Mouse (Mus musculus) cerebellum, adult 2 months (tissue): ENCODE measurements at regions not wholly inside any gene's neighbourhood (a gene's known extent, or its start where the extent isn't known, plus 50 kb on each side); places are given as distances from the start of the nearest gene placed in this dataset.

ENCODE experiments used
- CTCF ChIP-seq: fragments of 200-500 bp; IDR thresholded peaks from 2 replicates; pipeline ENCODE4 v1.5.1; 2011; ENCODE audit warnings: low read depth, mild to moderate bottlenecking, control low read depth, low read length, moderate library complexity, borderline replicate concordance; ENCODE audit not compliant: insufficient read depth
- POLR2A ChIP-seq: fragments of 200-500 bp; IDR thresholded peaks from 2 replicates; pipeline ENCODE4 v1.6.1; 2011; ENCODE audit warnings: low read length, control low read depth, borderline replicate concordance; ENCODE audit not compliant: insufficient read depth

- no peak for TF ChIP-seq POLR2A
- TF ChIP-seq CTCF: no peak
These were observed 121.6 kb upstream of the Cst10 start for GRCm38 (mm10) chr2:149283274-149283673.
